Mouse (Mus musculus) MEL (cell line): ENCODE results near the gene Zbtb7b.

Source experiments
- CTCF ChIP-seq, 3 experiments: IDR thresholded peaks in 2 of 3; conservative IDR thresholded peaks in 1 of 3; 2 replicates each; pipeline ENCODE4 v1.5.1; 2011 to 2012; ENCODE audit warnings: low read length in 3 of 3, low read depth in 2 of 3, mild to moderate bottlenecking in 2 of 3, improper control_type of control experiment in 1 of 3, inconsistent platforms in 1 of 3, mixed read lengths in 1 of 3, moderate library complexity in 1 of 3; ENCODE audit not compliant: control insufficient read depth in 1 of 3, insufficient read depth in 1 of 3, poor library complexity in 1 of 3, severe bottlenecking in 1 of 3
- E2F4 ChIP-seq: IDR thresholded peaks from 2 replicates; pipeline ENCODE4 v1.6.1; 2011; ENCODE audit warnings: low read depth, low read length, improper control_type of control experiment, borderline replicate concordance
- EP300 ChIP-seq, 2 experiments: IDR thresholded peaks; 2 replicates each; pipeline ENCODE4 v1.6.1; 2011; ENCODE audit warnings: improper control_type of control experiment in 2 of 2, low read length in 2 of 2, low read depth in 1 of 2, mild to moderate bottlenecking in 1 of 2
- MYC ChIP-seq: IDR thresholded peaks from 2 replicates; pipeline ENCODE4 v1.6.1; 2011; ENCODE audit warnings: low read depth, mild to moderate bottlenecking, low read length, improper control_type of control experiment, moderate library complexity
- NELFE ChIP-seq: IDR thresholded peaks from 2 replicates; pipeline ENCODE4 v1.6.1; 2011; ENCODE audit warnings: low read depth, low read length, improper control_type of control experiment
- POLR2A ChIP-seq, 2 experiments: IDR thresholded peaks; 2 replicates each; pipeline ENCODE4 v1.6.1; 2011 to 2012; ENCODE audit warnings: low read length in 2 of 2, mild to moderate bottlenecking in 2 of 2, control low read depth in 1 of 2, improper control_type of control experiment in 1 of 2, low read depth in 1 of 2, moderate library complexity in 1 of 2; ENCODE audit not compliant: control insufficient read depth in 1 of 2, insufficient read depth in 1 of 2, poor library complexity in 1 of 2
- SMC3 ChIP-seq: IDR thresholded peaks from 2 replicates; pipeline ENCODE4 v1.6.1; 2011; ENCODE audit warnings: low read depth, low read length, improper control_type of control experiment
- ZC3H11A ChIP-seq: IDR thresholded peaks from 2 replicates; pipeline ENCODE4 v1.6.1; 2012; ENCODE audit warnings: low read depth, mild to moderate bottlenecking, inconsistent platforms, low read length, improper control_type of control experiment

GRCm38 (mm10) chr3:89430171-89431159, 35.9 kb upstream of the Zbtb7b start, which contains the start of gene Pygo2:
- TF ChIP-seq ZC3H11A (no peak), MYC (0 out of 2 replicates have a peak, but pooled peaks have one; percentile 47), CTCF (IDR thresholded peaks at IDR 0.05 in 2 of 3, conservative IDR thresholded peaks at IDR 0.05 in 1 of 3; ENCODE audit: control insufficient read depth in 1 of 3, insufficient read depth in 1 of 3, low read depth in 2 of 3, low read length in 3 of 3, poor library complexity in 1 of 3, severe bottlenecking in 1 of 3) (no peak), NELFE (peak; percentile 91), E2F4 (no peak), POLR2A (IDR thresholded peaks at IDR 0.05; ENCODE audit: control insufficient read depth in 1 of 2, insufficient read depth in 1 of 2, low read depth in 1 of 2, low read length in 2 of 2, poor library complexity in 1 of 2) (peak; percentile 86 to 91), EP300 (IDR thresholded peaks at IDR 0.05; ENCODE audit: low read depth in 1 of 2, low read length in 2 of 2) (peak in 1 of 2 experiments; percentile 41; a peak in 2 of 4 replicates), SMC3 (no peak)
